ENCODE assay signal across 9 mouse cellular contexts in the genomic region with DNA sequence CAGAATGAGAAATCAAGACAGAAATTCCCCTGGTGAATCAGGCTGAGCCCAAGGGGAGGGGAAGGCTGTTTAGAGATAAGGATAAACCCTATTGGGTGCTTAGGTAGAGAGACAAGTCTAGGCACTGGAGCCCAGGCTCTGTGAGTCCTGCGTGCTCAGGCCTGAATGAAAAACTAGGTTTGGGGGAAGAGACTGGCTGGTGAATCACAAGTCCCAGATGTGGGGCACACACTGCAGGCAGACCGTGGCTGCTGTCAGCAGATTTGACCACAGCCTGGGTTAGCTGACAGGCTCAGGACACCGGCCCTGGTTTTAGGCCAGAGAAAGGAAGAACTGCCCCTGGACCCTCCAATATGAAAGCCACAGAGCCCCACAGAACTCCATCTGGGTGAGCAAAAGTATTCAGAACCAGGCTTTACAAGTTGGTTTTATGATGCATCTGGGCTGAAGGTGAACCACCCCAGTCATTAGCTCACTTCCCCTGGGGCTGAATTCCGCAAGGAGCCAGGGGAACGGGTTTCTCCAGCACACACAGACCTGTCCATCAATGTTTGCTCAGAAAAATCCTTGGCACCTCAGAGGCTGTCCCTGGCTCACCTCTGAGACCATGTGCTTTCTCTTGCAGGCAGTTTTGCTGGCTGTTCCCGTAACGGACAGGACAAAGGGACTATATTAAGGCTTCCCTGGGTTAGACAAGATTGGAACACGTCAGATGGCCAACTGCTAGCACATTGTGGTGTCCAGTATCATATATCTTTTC.
DNase-seq lines count a peak whose midpoint lies in the region; ATAC-seq and TF ChIP-seq lines count a peak whose summit lies in the region.
"Had no signal": no experiment of that assay in that cellular context is flagged by ENCODE, and none has a peak within 500 bp of the region (broad histone marks: within the 10 kb centered on the region; RNA-seq: fewer than 3 reads in every experiment).

No protein-coding gene starts in this region.

- no peak overlapping the region for H3K4me3 ChIP-seq in hindbrain, postnatal 0 days (ENCODE audit: low read length)
- no peak overlapping the region for H3K4me3 ChIP-seq in hindbrain, embryonic 16.5 days (ENCODE audit: low read length)
- no peak overlapping the region for H3K4me3 ChIP-seq in embryonic facial prominence, embryonic 14.5 days (ENCODE audit: low read depth, low read length)
- peak overlapping the region; percentile 21 for H3K4me3 ChIP-seq in heart, embryonic 16.5 days (ENCODE audit: low read length)
- no peak overlapping the region for H3K4me3 ChIP-seq in limb, embryonic 12.5 days (replicated peaks)
- no peak overlapping the region for H3K4me3 ChIP-seq in stomach, embryonic 14.5 days (ENCODE audit: low read depth, low read length)

- WGBS in hindbrain, postnatal 0 days: 40% methylated on average over 8 of the region's 8 CpGs
- WGBS in hindbrain, embryonic 16.5 days: 49% methylated on average over 8 of the region's 8 CpGs
- 27% methylated on average over 8 of the region's 8 CpGs for WGBS in embryonic facial prominence, embryonic 14.5 days
- 22% methylated on average over 8 of the region's 8 CpGs for WGBS in heart, embryonic 16.5 days
- WGBS in limb, embryonic 12.5 days: 19% methylated on average over 8 of the region's 8 CpGs
- WGBS in stomach, embryonic 14.5 days: 45% methylated on average over 8 of the region's 8 CpGs

- H3K27ac ChIP-seq in hindbrain, postnatal 0 days: peak overlapping the region; percentile 28; the same call in 1 of the 2 replicates
- H3K27ac ChIP-seq in hindbrain, embryonic 16.5 days (ENCODE audit: low read depth, low read length): no peak overlapping the region
- H3K27ac ChIP-seq in embryonic facial prominence, embryonic 14.5 days (replicated peaks; ENCODE audit: low read depth, low read length): peak overlapping the region; percentile 84
- H3K27ac ChIP-seq in heart, embryonic 16.5 days (ENCODE audit: low read length): peak overlapping the region; percentile 99
- H3K27ac ChIP-seq in limb, embryonic 12.5 days: peak overlapping the region; percentile 87
- peak overlapping the region; percentile 74 for H3K27ac ChIP-seq in stomach, embryonic 14.5 days (ENCODE audit: low read length)
- H3K27ac ChIP-seq: liver, embryonic 14.5 days had no signal

- H3K27me3 ChIP-seq in hindbrain, postnatal 0 days (ENCODE audit: insufficient read depth, low read length): no peaks in the 10 kb centered on the region
- H3K27me3 ChIP-seq in hindbrain, embryonic 16.5 days (replicated peaks; ENCODE audit: control insufficient read depth, insufficient read depth, low read length): no peaks in the 10 kb centered on the region
- no peaks in the 10 kb centered on the region for H3K27me3 ChIP-seq in embryonic facial prominence, embryonic 14.5 days (replicated peaks; ENCODE audit: control insufficient read depth, insufficient read depth, low read length)
- H3K27me3 ChIP-seq in heart, embryonic 16.5 days (ENCODE audit: control insufficient read depth, insufficient read depth, low read length): no peaks in the 10 kb centered on the region
- no peaks in the 10 kb centered on the region for H3K27me3 ChIP-seq in limb, embryonic 12.5 days
- H3K27me3 ChIP-seq in stomach, embryonic 14.5 days (ENCODE audit: control insufficient read depth, insufficient read depth, low read length): no peaks in the 10 kb centered on the region

- H3K9ac ChIP-seq in hindbrain, postnatal 0 days (replicated peaks; ENCODE audit: low read length): no peak overlapping the region
- H3K9ac ChIP-seq in hindbrain, embryonic 16.5 days (ENCODE audit: low read depth, low read length): no peak overlapping the region
- H3K9ac ChIP-seq in embryonic facial prominence, embryonic 14.5 days (ENCODE audit: low read depth, low read length): 0 out of 2 replicates have a peak overlapping the region, but pooled peaks have one; percentile 3
- H3K9ac ChIP-seq in heart, embryonic 16.5 days (ENCODE audit: low read length): peak overlapping the region; percentile 67
- H3K9ac ChIP-seq in limb, embryonic 12.5 days (replicated peaks): no peak overlapping the region
- H3K9ac ChIP-seq in stomach, embryonic 14.5 days (replicated peaks; ENCODE audit: low read depth, low read length): no peak overlapping the region
- H3K9ac ChIP-seq: liver, embryonic 14.5 days had no signal

- DNase-seq in hindbrain, postnatal 0 days (ENCODE audit: low spot score): peak; percentile 17
- DNase-seq in adrenal gland, postnatal 10 days: peak; percentile 76
- DNase-seq in embryonic facial prominence, embryonic 14.5 days (ENCODE audit: low spot score): peak; percentile 88
- DNase-seq in yolk sac, embryonic 10.5 days (ENCODE audit: low spot score): no peak

- TF ChIP-seq CTCF in hindbrain, postnatal 0 days (IDR thresholded peaks at IDR 0.05; ENCODE audit: low read depth): no peak

- no peaks in the 10 kb centered on the region for H3K9me3 ChIP-seq in hindbrain, postnatal 0 days (ENCODE audit: low read length)
- no peaks in the 10 kb centered on the region; the same call in 1 of the 2 replicates for H3K9me3 ChIP-seq in hindbrain, embryonic 16.5 days (ENCODE audit: control insufficient read depth, low read length)
- H3K9me3 ChIP-seq in embryonic facial prominence, embryonic 14.5 days (ENCODE audit: control insufficient read depth, low read length): no peaks in the 10 kb centered on the region
- H3K9me3 ChIP-seq in heart, embryonic 16.5 days (replicated peaks; ENCODE audit: control insufficient read depth, low read length): 0 out of 2 replicates have a peak, but pooled peaks cover 4% of the 10 kb centered on the region
- H3K9me3 ChIP-seq in limb, embryonic 12.5 days: no peaks in the 10 kb centered on the region
- H3K9me3 ChIP-seq in stomach, embryonic 14.5 days (ENCODE audit: control insufficient read depth, low read depth, low read length): no peaks in the 10 kb centered on the region

- no peak overlapping the region for H3K4me2 ChIP-seq in hindbrain, postnatal 0 days (ENCODE audit: low read depth, low read length)
- H3K4me2 ChIP-seq in hindbrain, embryonic 16.5 days (ENCODE audit: low read length): no peak overlapping the region
- peak overlapping the region; percentile 44 for H3K4me2 ChIP-seq in embryonic facial prominence, embryonic 14.5 days (ENCODE audit: low read depth, low read length)
- peak overlapping the region; percentile 52 for H3K4me2 ChIP-seq in heart, embryonic 16.5 days (ENCODE audit: low read depth, low read length)
- peak overlapping the region; percentile 35 for H3K4me2 ChIP-seq in limb, embryonic 12.5 days
- no peak overlapping the region; the same call in 1 of the 2 replicates for H3K4me2 ChIP-seq in stomach, embryonic 14.5 days (replicated peaks; ENCODE audit: low read depth, low read length)

- H3K4me1 ChIP-seq in hindbrain, postnatal 0 days (ENCODE audit: insufficient read depth, low read length): no peaks in the 10 kb centered on the region
- no peaks in the 10 kb centered on the region; the same call in 1 of the 2 replicates for H3K4me1 ChIP-seq in hindbrain, embryonic 16.5 days (ENCODE audit: control insufficient read depth, insufficient read depth, low read depth, low read length)
- H3K4me1 ChIP-seq in embryonic facial prominence, embryonic 14.5 days (ENCODE audit: control insufficient read depth, insufficient read depth, low read length): peaks cover 28% of the 10 kb centered on the region
- peaks cover 28% of the 10 kb centered on the region for H3K4me1 ChIP-seq in heart, embryonic 16.5 days (ENCODE audit: control insufficient read depth, insufficient read depth, low read length)
- H3K4me1 ChIP-seq in limb, embryonic 12.5 days (replicated peaks): peaks cover 23% of the 10 kb centered on the region
- peaks cover 24% of the 10 kb centered on the region; the same call in 1 of the 2 replicates for H3K4me1 ChIP-seq in stomach, embryonic 14.5 days (ENCODE audit: control insufficient read depth, insufficient read depth, low read length)

- peak; percentile 35; the same call in 1 of the 2 replicates for ATAC-seq in hindbrain, postnatal 0 days
- no peak for ATAC-seq in hindbrain, embryonic 16.5 days
- peak; percentile 87 for ATAC-seq in embryonic facial prominence, embryonic 14.5 days (ENCODE audit: low read depth)
- ATAC-seq in heart, embryonic 16.5 days (replicated peaks; ENCODE audit: extremely low read depth, insufficient read depth, low FRiP score): peak; percentile 85
- ATAC-seq in limb, embryonic 12.5 days (ENCODE audit: insufficient number of reproducible peaks, insufficient read depth, low FRiP score, low TSS enrichment, low read depth): peak; percentile 67
- ATAC-seq in stomach, embryonic 14.5 days (ENCODE audit: insufficient number of reproducible peaks, insufficient read depth, low FRiP score, low read depth): peak; percentile 78

- H3K36me3 ChIP-seq in hindbrain, postnatal 0 days (ENCODE audit: insufficient read depth, low read length): no peaks in the 10 kb centered on the region
- no peaks in the 10 kb centered on the region for H3K36me3 ChIP-seq in hindbrain, embryonic 16.5 days (ENCODE audit: control insufficient read depth, insufficient read depth, low read length)
- no peaks in the 10 kb centered on the region for H3K36me3 ChIP-seq in embryonic facial prominence, embryonic 14.5 days (ENCODE audit: control insufficient read depth, insufficient read depth, low read length)
- no peaks in the 10 kb centered on the region for H3K36me3 ChIP-seq in heart, embryonic 16.5 days (ENCODE audit: control insufficient read depth, insufficient read depth)
- H3K36me3 ChIP-seq in limb, embryonic 12.5 days: no peaks in the 10 kb centered on the region
- no peaks in the 10 kb centered on the region for H3K36me3 ChIP-seq in stomach, embryonic 14.5 days (ENCODE audit: control insufficient read depth, insufficient read depth, low read length)

Comparison
In these comparisons a context has a peak if more than half of its experiments do, and no peak if none do; other contexts are left out.
1. H3K4me2 ChIP-seq: peak in embryonic facial prominence, embryonic 14.5 days (single experiment), heart, embryonic 16.5 days (single experiment) and limb, embryonic 12.5 days (single experiment); none in hindbrain, postnatal 0 days (single experiment), hindbrain, embryonic 16.5 days (single experiment) and stomach, embryonic 14.5 days (single experiment).
2. H3K9ac ChIP-seq: peak in embryonic facial prominence, embryonic 14.5 days (single experiment) and heart, embryonic 16.5 days (single experiment); none in hindbrain, postnatal 0 days (single experiment), hindbrain, embryonic 16.5 days (single experiment), limb, embryonic 12.5 days (single experiment) and stomach, embryonic 14.5 days (single experiment).